In the genomic region with DNA sequence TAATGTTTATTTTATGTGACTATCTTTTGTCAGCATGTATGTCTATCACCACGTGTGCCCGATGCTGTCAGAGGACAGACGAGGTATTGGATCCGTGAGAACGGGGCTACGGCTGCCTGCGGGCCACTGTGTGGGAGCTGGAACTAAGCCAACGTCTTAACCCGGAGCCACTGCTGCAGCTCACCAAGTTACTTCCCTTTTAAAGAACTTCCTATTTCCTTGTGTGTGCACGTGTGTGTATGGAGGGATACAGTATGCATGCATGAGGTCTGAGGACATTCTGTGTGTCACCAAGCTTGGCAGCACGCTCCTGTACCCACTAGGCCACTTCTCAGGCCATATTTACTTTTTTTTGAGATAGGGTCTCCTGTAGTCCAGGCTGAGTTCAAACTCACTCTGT, we compare ENCODE assay signal across 1 mouse cellular context.
A peak's percentile ranks its signal among the peaks of the same experiment; 100 is the strongest.
TF ChIP-seq lines count a peak whose summit lies in the region.

No protein-coding gene starts in this region.

TF ChIP-seq in MEL, 35 proteins besides CTCF, POLR2A, EP300 and RAD21 (continued from another document):
- no peak for TF ChIP-seq NRF1 (IDR thresholded peaks at IDR 0.05; ENCODE audit: insufficient read depth, low read depth, low read length, poor library complexity, severe bottlenecking)
- TF ChIP-seq ZKSCAN1 (IDR thresholded peaks at IDR 0.05; ENCODE audit: low read depth, low read length): no peak
- TF ChIP-seq MYC (IDR thresholded peaks at IDR 0.05; ENCODE audit: low read depth, low read length): peak; percentile 100
- TF ChIP-seq POLR2AphosphoS5 (IDR thresholded peaks at IDR 0.05; ENCODE audit: borderline replicate concordance, low read depth, low read length): no peak
- TF ChIP-seq RCOR1 (IDR thresholded peaks at IDR 0.05; ENCODE audit: low read depth, low read length): 0 out of 2 replicates have a peak, but pooled peaks have one; percentile 13
- no peak for TF ChIP-seq SMC3 (IDR thresholded peaks at IDR 0.05; ENCODE audit: low read depth, low read length)
- TF ChIP-seq TCF12 (IDR thresholded peaks at IDR 0.05; ENCODE audit: low read depth, low read length): no peak
- TF ChIP-seq MYB (IDR thresholded peaks at IDR 0.05; ENCODE audit: low read depth, low read length): no peak
- no peak for TF ChIP-seq GATA1 (IDR thresholded peaks at IDR 0.05; ENCODE audit: low read depth, low read length)
- TF ChIP-seq GABPA (IDR thresholded peaks at IDR 0.05; ENCODE audit: low read depth, low read length): no peak
- TF ChIP-seq TBP (IDR thresholded peaks at IDR 0.05; ENCODE audit: low read depth, low read length): no peak
- TF ChIP-seq UBTF (IDR thresholded peaks at IDR 0.05; ENCODE audit: borderline replicate concordance, insufficient read depth, low read depth, low read length): no peak
- TF ChIP-seq ZC3H11A (IDR thresholded peaks at IDR 0.05; ENCODE audit: low read depth, low read length): no peak
- 0 out of 2 replicates have a peak, but pooled peaks have one; percentile 31 for TF ChIP-seq MAZ (IDR thresholded peaks at IDR 0.05; ENCODE audit: low read depth, low read length)
- peak; percentile 88 for TF ChIP-seq SIN3A (IDR thresholded peaks at IDR 0.05; ENCODE audit: low read length)
- peak; percentile 98 for TF ChIP-seq MAX (IDR thresholded peaks at IDR 0.05; ENCODE audit: low read length)
- no peak for TF ChIP-seq MEF2A (IDR thresholded peaks at IDR 0.05; ENCODE audit: extremely low read depth, insufficient replicate concordance, low read depth, low read length, poor library complexity, severe bottlenecking)
- no peak for TF ChIP-seq ZMIZ1 (IDR thresholded peaks at IDR 0.05; ENCODE audit: low read depth, low read length)
- peak; percentile 54 for TF ChIP-seq USF1 (IDR thresholded peaks at IDR 0.05; ENCODE audit: low read depth, low read length)
- no peak for TF ChIP-seq CHD2 (IDR thresholded peaks at IDR 0.05; ENCODE audit: low read length)
- TF ChIP-seq ZNF384 (IDR thresholded peaks at IDR 0.05; ENCODE audit: low read depth, low read length): no peak
- TF ChIP-seq MXI1 (IDR thresholded peaks at IDR 0.05; ENCODE audit: low read depth, low read length): peak; percentile 97
- no peak for TF ChIP-seq E2F4 (IDR thresholded peaks at IDR 0.05; ENCODE audit: borderline replicate concordance, low read depth, low read length)
